Mouse (Mus musculus): Measurements from ENCODE around the gene Srd5a2. TPM values are rescaled to one million over a fixed set of nuclear protein-coding genes. Genes with fewer than 3 reads are reported as not detected.

Gene Srd5a2
- polyA plus RNA-seq, 1 experiment from 2014 or later: 0.09 TPM

- no peak overlapping the region for H3K27ac ChIP-seq (replicated peaks)
- H3K36me3 ChIP-seq: no peaks in the 10 kb centered on the region
- H3K4me2 ChIP-seq: no peak overlapping the region
- ATAC-seq (ENCODE audit: low FRiP score, low read depth): no peak
- H3K9me3 ChIP-seq: no peaks in the 10 kb centered on the region
- WGBS: 89% methylated on average over 4 of the region's 4 CpGs
- H3K4me1 ChIP-seq (replicated peaks): no peaks in the 10 kb centered on the region
- H3K9ac ChIP-seq: no peak overlapping the region
- no peak overlapping the region for H3K4me3 ChIP-seq
- H3K27me3 ChIP-seq: no peaks in the 10 kb centered on the region
Observed at GRCm38 (mm10) chr17:74018281-74018680, 29.4 kb downstream of the Srd5a2 start.

GRCm38 (mm10) chr17:74017649-74018048 is 30.1 kb downstream of the Srd5a2 start:
- Histone ChIP-seq H3K4me3 (no peak overlapping the region), H3K36me3 (no peaks in the 10 kb centered on the region), H3K27ac (replicated peaks) (no peak overlapping the region), H3K9me3 (no peaks in the 10 kb centered on the region), H3K9ac (no peak overlapping the region), H3K4me1 (replicated peaks) (no peaks in the 10 kb centered on the region), H3K27me3 (no peaks in the 10 kb centered on the region), H3K4me2 (no peak overlapping the region)
- 98% methylated on average over 1 of the region's 1 CpGs for WGBS
- no peak for ATAC-seq (ENCODE audit: low FRiP score, low read depth)

- Histone ChIP-seq H3K9ac (no peak overlapping the region), H3K27me3 (no peaks in the 10 kb centered on the region), H3K36me3 (no peaks in the 10 kb centered on the region), H3K4me3 (no peak overlapping the region), H3K4me1 (replicated peaks) (no peaks in the 10 kb centered on the region), H3K27ac (replicated peaks) (no peak overlapping the region), H3K9me3 (no peaks in the 10 kb centered on the region), H3K4me2 (no peak overlapping the region)
- ATAC-seq (ENCODE audit: low FRiP score, low read depth): no peak
- 85% methylated on average over 6 of the region's 6 CpGs for WGBS
Observed at GRCm38 (mm10) chr17:74015128-74015527, 32.6 kb downstream of the Srd5a2 start.

GRCm38 (mm10) chr17:74008680-74009079 is 39.0 kb downstream of the Srd5a2 start:
- no peaks in the 10 kb centered on the region for H3K36me3 ChIP-seq
- WGBS: 65% methylated on average over 4 of the region's 4 CpGs
- H3K4me3 ChIP-seq: no peak overlapping the region
- H3K9ac ChIP-seq: no peak overlapping the region
- ATAC-seq (ENCODE audit: low FRiP score, low read depth): no peak
- no peaks in the 10 kb centered on the region for H3K27me3 ChIP-seq
- no peaks in the 10 kb centered on the region for H3K4me1 ChIP-seq (replicated peaks)
- no peak overlapping the region for H3K4me2 ChIP-seq
- no peaks in the 10 kb centered on the region for H3K9me3 ChIP-seq
- H3K27ac ChIP-seq (replicated peaks): no peak overlapping the region

- ATAC-seq (ENCODE audit: low FRiP score, low read depth): no peak
- H3K4me3 ChIP-seq: no peak overlapping the region
- WGBS: 80% methylated on average over 8 of the region's 8 CpGs
- H3K9ac ChIP-seq: no peak overlapping the region
- no peak overlapping the region for H3K4me2 ChIP-seq
- no peaks in the 10 kb centered on the region for H3K4me1 ChIP-seq (replicated peaks)
- H3K27ac ChIP-seq (replicated peaks): no peak overlapping the region
- no peaks in the 10 kb centered on the region for H3K27me3 ChIP-seq
- no peaks in the 10 kb centered on the region for H3K36me3 ChIP-seq
- H3K9me3 ChIP-seq: no peaks in the 10 kb centered on the region
Observed at GRCm38 (mm10) chr17:74007001-74007400, 40.7 kb downstream of the Srd5a2 start.

GRCm38 (mm10) chr17:74002396-74002795 is 45.3 kb downstream of the Srd5a2 start:
- Histone ChIP-seq H3K9ac (no peak overlapping the region), H3K9me3 (no peaks in the 10 kb centered on the region), H3K36me3 (no peaks in the 10 kb centered on the region), H3K27ac (replicated peaks) (no peak overlapping the region), H3K27me3 (no peaks in the 10 kb centered on the region), H3K4me2 (no peak overlapping the region), H3K4me3 (no peak overlapping the region), H3K4me1 (replicated peaks) (no peaks in the 10 kb centered on the region)
- ATAC-seq (ENCODE audit: low FRiP score, low read depth): no peak
- WGBS: 52% methylated on average over 2 of the region's 2 CpGs

GRCm38 (mm10) chr17:73995907-73996645 is 51.6 kb downstream of the Srd5a2 start:
- Histone ChIP-seq H3K4me1 (replicated peaks) (no peaks in the 10 kb centered on the region), H3K36me3 (no peaks in the 10 kb centered on the region), H3K27ac (replicated peaks) (no peak overlapping the region), H3K4me2 (no peak overlapping the region), H3K27me3 (no peaks in the 10 kb centered on the region), H3K4me3 (no peak overlapping the region), H3K9ac (no peak overlapping the region), H3K9me3 (no peaks in the 10 kb centered on the region)
- no peak for ATAC-seq (ENCODE audit: low FRiP score, low read depth)
- WGBS: 91% methylated on average over 13 of the region's 13 CpGs

GRCm38 (mm10) chr17:73991264-73991663 is 56.5 kb downstream of the Srd5a2 start:
- Histone ChIP-seq H3K4me2 (no peak overlapping the region), H3K27ac (replicated peaks) (no peak overlapping the region), H3K9me3 (no peaks in the 10 kb centered on the region), H3K4me3 (no peak overlapping the region), H3K4me1 (replicated peaks) (no peaks in the 10 kb centered on the region), H3K36me3 (no peaks in the 10 kb centered on the region), H3K27me3 (no peaks in the 10 kb centered on the region), H3K9ac (no peak overlapping the region)
- 93% methylated on average over 4 of the region's 4 CpGs for WGBS
- ATAC-seq (ENCODE audit: low FRiP score, low read depth): no peak

GRCm38 (mm10) chr17:73986571-73986970 is 61.1 kb downstream of the Srd5a2 start:
- Histone ChIP-seq H3K9ac (no peak overlapping the region), H3K36me3 (no peaks in the 10 kb centered on the region), H3K4me2 (no peak overlapping the region), H3K4me1 (replicated peaks) (no peaks in the 10 kb centered on the region), H3K4me3 (no peak overlapping the region), H3K9me3 (no peaks in the 10 kb centered on the region), H3K27me3 (no peaks in the 10 kb centered on the region), H3K27ac (replicated peaks) (no peak overlapping the region)
- whole genome bisulfite sequencing: 83% methylated on average over 2 of the region's 2 CpGs
- no peak for ATAC-seq (ENCODE audit: low FRiP score, low read depth)

- H3K4me3 ChIP-seq: no peak overlapping the region
- H3K4me1 ChIP-seq (replicated peaks): no peaks in the 10 kb centered on the region
- H3K4me2 ChIP-seq: no peak overlapping the region
- H3K9me3 ChIP-seq: no peaks in the 10 kb centered on the region
- ATAC-seq (ENCODE audit: low FRiP score, low read depth): no peak
- H3K36me3 ChIP-seq: no peaks in the 10 kb centered on the region
- no peak overlapping the region for H3K27ac ChIP-seq (replicated peaks)
- WGBS: 85% methylated on average over 4 of the region's 4 CpGs
- no peak overlapping the region for H3K9ac ChIP-seq
- H3K27me3 ChIP-seq: no peaks in the 10 kb centered on the region
Observed at GRCm38 (mm10) chr17:73985936-73986335, 61.8 kb downstream of the Srd5a2 start.

- Histone ChIP-seq H3K36me3 (no peaks in the 10 kb centered on the region), H3K27ac (replicated peaks) (no peak overlapping the region), H3K9ac (no peak overlapping the region), H3K27me3 (no peaks in the 10 kb centered on the region), H3K4me3 (no peak overlapping the region), H3K4me1 (replicated peaks) (no peaks in the 10 kb centered on the region), H3K9me3 (no peaks in the 10 kb centered on the region), H3K4me2 (no peak overlapping the region)
- no peak for ATAC-seq (ENCODE audit: low FRiP score, low read depth)
- 41% methylated on average over 4 of the region's 4 CpGs for WGBS
Observed at GRCm38 (mm10) chr17:73984508-73984907, 63.2 kb downstream of the Srd5a2 start.

GRCm38 (mm10) chr17:73982871-73983270 is 64.8 kb downstream of the Srd5a2 start:
- WGBS: 82% methylated on average over 1 of the region's 1 CpGs
- Histone ChIP-seq H3K4me1 (replicated peaks) (no peaks in the 10 kb centered on the region), H3K9me3 (no peaks in the 10 kb centered on the region), H3K27me3 (no peaks in the 10 kb centered on the region), H3K36me3 (no peaks in the 10 kb centered on the region), H3K4me3 (no peak overlapping the region), H3K27ac (replicated peaks) (no peak overlapping the region), H3K9ac (no peak overlapping the region), H3K4me2 (no peak overlapping the region)
- no peak for ATAC-seq (ENCODE audit: low FRiP score, low read depth)

GRCm38 (mm10) chr17:73976066-73976465 is 71.7 kb downstream of the Srd5a2 start:
- no peak for ATAC-seq (ENCODE audit: low FRiP score, low read depth)
- H3K27me3 ChIP-seq: no peaks in the 10 kb centered on the region
- H3K9me3 ChIP-seq: no peaks in the 10 kb centered on the region
- H3K4me3 ChIP-seq: no peak overlapping the region
- no peaks in the 10 kb centered on the region for H3K36me3 ChIP-seq
- no peak overlapping the region for H3K27ac ChIP-seq (replicated peaks)
- H3K4me2 ChIP-seq: no peak overlapping the region
- no peaks in the 10 kb centered on the region for H3K4me1 ChIP-seq (replicated peaks)
- H3K9ac ChIP-seq: no peak overlapping the region
